Mouse (Mus musculus) spleen, adult 2 months (tissue): ENCODE results near the gene Tspan2. TPM values are rescaled to one million over a fixed set of nuclear protein-coding genes. Genes with fewer than 3 reads are reported as not detected.

Source experiments
- DNase-seq, 2 experiments: peaks; one replicate each; pipeline versions ENCODE4 v3.0.0 to v3.0.0-alpha.2; 2012 to 2021; ENCODE audit warnings: low spot score in 2 of 2, low read depth in 1 of 2
- H3K27ac ChIP-seq: fragments of 200-500 bp; 2 replicates; pipeline ENCODE4 v1.5.1; 2012; ENCODE audit warnings: low read length, inconsistent platforms; ENCODE audit not compliant: insufficient read depth
- H3K27me3 ChIP-seq: fragments of 200-500 bp; 2 replicates; pipeline ENCODE4 v1.6.1; 2012; ENCODE audit warnings: mild to moderate bottlenecking, moderate library complexity, low read length, inconsistent platforms; ENCODE audit not compliant: control insufficient read depth, insufficient read depth
- H3K36me3 ChIP-seq: fragments of 200-500 bp; 2 replicates; pipeline ENCODE4 v1.6.1; 2012; ENCODE audit warnings: mild to moderate bottlenecking, low read length, inconsistent platforms; ENCODE audit not compliant: control insufficient read depth, insufficient read depth
- H3K4me1 ChIP-seq: fragments of 200-500 bp; 2 replicates; pipeline ENCODE4 v1.6.1; 2011; ENCODE audit warnings: inconsistent platforms; ENCODE audit not compliant: control insufficient read depth, insufficient read depth, insufficient read length
- H3K4me3 ChIP-seq: fragments of 200-500 bp; 2 replicates; pipeline ENCODE4 v1.5.1; 2011; ENCODE audit warnings: mild to moderate bottlenecking, inconsistent platforms; ENCODE audit not compliant: insufficient read depth, insufficient read length; ENCODE audit errors: extremely low read depth
- CTCF ChIP-seq: fragments of 200-500 bp; IDR thresholded peaks from 2 replicates; pipeline ENCODE4 v1.5.1; 2011; ENCODE audit warnings: mild to moderate bottlenecking, inconsistent platforms; ENCODE audit not compliant: insufficient read depth, insufficient read length, insufficient replicate concordance; ENCODE audit errors: extremely low read depth
- POLR2A ChIP-seq: fragments of 200-500 bp; IDR thresholded peaks from 2 replicates; pipeline ENCODE4 v1.6.1; 2011; ENCODE audit warnings: low read depth, low read length, inconsistent platforms
- whole genome bisulfite sequencing: fragments of 180-500 bp; shearing (Covaris S2); methylation state at CpG from one replicate; pipeline ENCODE4 v1.1.7; 2018; 5-methylcytosine and 5-hydroxymethylcytosine counted together
- polyA plus RNA-seq: library from polyadenylated mRNA; depleted of rRNA; stranded (reverse); fragments of >200 nt; gene quantifications from 2 replicates; pipeline ENCODE4 v1.2.3, GENCODE M21; 2012

Tspan2 gene
- polyA plus RNA-seq, 1 experiment, result 1.5 TPM

DNA sequence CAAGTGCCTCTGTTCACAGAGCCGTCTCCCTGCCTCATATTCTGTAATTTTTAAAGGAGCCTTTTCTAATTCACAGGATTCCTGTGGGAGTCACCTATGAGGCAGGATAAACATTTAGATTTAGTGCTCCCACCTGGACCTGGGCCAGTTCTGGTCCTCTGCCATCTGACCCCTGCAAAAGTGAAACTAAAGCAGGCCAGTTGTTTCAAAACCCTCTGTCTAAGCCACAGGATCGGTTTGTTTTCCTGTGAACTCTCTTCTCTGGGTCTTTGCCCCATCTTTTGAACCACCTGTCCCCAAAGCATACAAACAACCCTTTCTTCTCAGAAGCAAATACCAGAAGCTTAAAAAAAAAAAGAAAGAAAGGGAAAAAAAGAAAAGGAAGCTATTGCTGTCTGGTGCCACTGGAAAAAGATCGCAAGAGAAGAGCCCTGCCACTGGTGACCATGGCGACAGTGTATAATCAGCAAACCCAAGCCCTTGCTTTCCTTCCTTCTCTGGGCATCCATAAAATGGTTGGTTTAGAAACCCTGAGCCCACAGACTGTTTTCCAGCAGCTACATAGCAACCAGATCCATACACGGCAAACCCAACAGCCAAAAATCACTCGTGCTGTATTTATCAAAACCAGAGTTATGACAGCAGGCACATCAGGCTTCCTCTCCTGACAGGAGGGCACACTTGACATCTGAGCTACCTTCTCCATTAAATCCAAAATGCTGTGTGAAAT is 10.3 kb upstream of the Tspan2 start:
- no peak for DNase-seq
- no peak overlapping the region; the same call in 1 of the 2 replicates for H3K27ac ChIP-seq
- H3K36me3 ChIP-seq, result no peaks in the 10 kb centered on the region
- H3K4me1 ChIP-seq, result peaks cover 14% of the 10 kb centered on the region
- no peak for TF ChIP-seq POLR2A
- TF ChIP-seq CTCF, result no peak
- no peaks in the 10 kb centered on the region for H3K27me3 ChIP-seq
- peak overlapping the region; percentile 19 for H3K4me3 ChIP-seq
- WGBS, result 7% methylated on average over 6 of the region's 6 CpGs

GRCm38 (mm10) chr3:102724798-102725459 is 9.4 kb upstream of the Tspan2 start:
- no peak overlapping the region for H3K27ac ChIP-seq
- H3K4me1 ChIP-seq, result peaks cover 14% of the 10 kb centered on the region
- TF ChIP-seq CTCF (no peak), POLR2A (no peak)
- whole genome bisulfite sequencing, result 26% methylated on average over 7 of the region's 7 CpGs
- H3K36me3 ChIP-seq, result no peaks in the 10 kb centered on the region
- no peak for DNase-seq
- no peak overlapping the region for H3K4me3 ChIP-seq
- H3K27me3 ChIP-seq, result no peaks in the 10 kb centered on the region

DNA sequence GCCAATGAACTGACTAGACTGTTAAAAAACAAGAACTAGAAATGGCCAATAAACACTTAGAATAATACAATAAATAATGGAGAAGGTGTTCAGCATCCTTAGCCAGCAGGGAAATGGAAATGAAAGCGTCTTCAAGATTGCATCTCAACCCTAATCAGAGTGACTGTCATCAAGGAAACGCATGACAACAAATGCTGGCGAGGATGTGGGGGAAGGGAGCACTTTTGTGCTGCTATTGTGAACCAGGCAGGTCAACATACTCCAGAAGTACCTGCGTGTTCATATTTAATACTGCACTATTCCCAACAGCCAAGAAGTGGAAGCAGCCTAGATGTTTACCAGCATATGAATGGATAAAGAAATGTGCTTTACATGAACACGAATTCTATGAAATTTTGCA is 4.9 kb upstream of the Tspan2 start:
- Histone ChIP-seq H3K4me1 (peaks cover 23% of the 10 kb centered on the region; the same call in 1 of the 2 replicates), H3K36me3 (no peaks in the 10 kb centered on the region), H3K27ac (no peak overlapping the region), H3K27me3 (no peaks in the 10 kb centered on the region), H3K4me3 (no peak overlapping the region)
- DNase-seq, result no peak
- TF ChIP-seq CTCF (no peak), POLR2A (no peak)
- 61% methylated on average over 5 of the region's 5 CpGs for WGBS

DNA sequence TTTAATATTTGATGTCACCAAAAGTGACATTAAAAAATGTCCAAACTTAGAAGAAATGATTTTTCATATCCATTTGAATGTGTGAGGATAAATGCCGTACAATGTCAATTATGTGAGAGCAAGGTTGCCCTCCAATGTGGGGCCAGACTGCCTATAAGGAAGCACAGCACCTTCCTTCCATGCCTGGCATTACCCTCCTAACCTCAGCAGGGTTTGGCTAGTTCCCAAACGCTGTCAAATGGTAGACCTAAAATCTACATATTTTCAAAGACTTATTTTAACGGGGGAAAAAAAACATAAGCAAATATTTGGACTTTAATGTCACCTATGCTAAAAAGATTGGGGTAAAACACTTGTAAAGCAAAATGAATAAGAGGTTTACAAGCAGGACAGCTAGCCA is 3.2 kb upstream of the Tspan2 start:
- Histone ChIP-seq H3K36me3 (no peaks in the 10 kb centered on the region), H3K27ac (no peak overlapping the region), H3K27me3 (no peaks in the 10 kb centered on the region), H3K4me3 (no peak overlapping the region), H3K4me1 (peaks cover 16% of the 10 kb centered on the region; the same call in 1 of the 2 replicates)
- DNase-seq, result no peak
- 38% methylated on average over 3 of the region's 3 CpGs for WGBS
- TF ChIP-seq POLR2A (no peak), CTCF (no peak)

DNA sequence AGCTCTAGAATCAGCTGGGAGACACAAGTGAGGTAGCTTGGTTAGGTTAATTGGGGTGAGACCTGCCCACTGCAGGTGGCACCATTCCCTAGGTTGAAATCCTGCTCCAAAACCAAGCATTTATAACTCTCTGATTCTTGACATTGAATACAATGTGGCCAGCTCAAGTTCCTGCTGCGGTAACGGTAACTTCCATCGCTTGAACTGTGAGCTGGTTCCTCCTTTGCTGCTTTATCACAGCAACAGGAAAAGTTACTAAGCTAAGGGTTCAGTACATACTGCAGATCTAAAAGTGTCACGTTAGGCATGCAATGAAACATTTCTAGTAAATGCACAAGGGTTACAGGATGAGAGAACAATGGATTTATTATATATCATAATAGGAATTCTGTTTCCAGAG is 1.7 kb upstream of the Tspan2 start:
- no peak for TF ChIP-seq CTCF
- no peak for DNase-seq
- H3K36me3 ChIP-seq, result no peaks in the 10 kb centered on the region
- peak overlapping the region; percentile 16; the same call in 1 of the 2 replicates for H3K27ac ChIP-seq
- H3K4me1 ChIP-seq, result peaks cover 16% of the 10 kb centered on the region; the same call in 1 of the 2 replicates
- no peak overlapping the region for H3K4me3 ChIP-seq
- WGBS, result 8% methylated on average over 4 of the region's 4 CpGs
- H3K27me3 ChIP-seq, result no peaks in the 10 kb centered on the region

DNA sequence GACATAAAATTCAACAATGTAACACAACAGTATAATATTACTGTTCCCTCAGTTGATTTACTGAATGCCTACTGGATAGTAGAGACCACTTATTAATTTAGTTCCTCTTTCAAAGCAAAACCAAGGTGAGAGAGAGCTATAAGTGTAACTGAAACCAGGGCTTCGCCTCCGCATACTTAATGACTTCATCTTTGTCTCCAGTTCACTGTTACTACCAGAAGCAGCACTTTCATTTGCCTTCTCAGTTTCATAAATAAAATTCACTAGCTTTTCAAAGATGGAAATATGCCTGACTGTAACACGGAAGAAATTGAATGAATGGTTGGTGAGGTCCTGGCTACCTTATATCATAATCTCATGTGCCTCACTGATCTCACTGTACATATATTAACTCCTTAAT is 1.3 kb upstream of the Tspan2 start:
- H3K27ac ChIP-seq, result peak overlapping the region; percentile 87
- H3K4me1 ChIP-seq, result peaks cover 18% of the 10 kb centered on the region; the same call in 1 of the 2 replicates
- no peaks in the 10 kb centered on the region for H3K36me3 ChIP-seq
- peak; percentile 26 to 56 for DNase-seq
- TF ChIP-seq POLR2A (no peak), CTCF (no peak)
- no peak overlapping the region for H3K4me3 ChIP-seq
- 21% methylated on average over 3 of the region's 3 CpGs for WGBS
- H3K27me3 ChIP-seq, result no peaks in the 10 kb centered on the region

- Histone ChIP-seq H3K4me1 (peaks cover 26% of the 10 kb centered on the region; the same call in 1 of the 2 replicates), H3K36me3 (no peaks in the 10 kb centered on the region), H3K27ac (peak overlapping the region; percentile 87), H3K27me3 (no peaks in the 10 kb centered on the region), H3K4me3 (peak overlapping the region; percentile 69; the same call in 1 of the 2 replicates)
- WGBS, result 51% methylated on average over 6 of the region's 6 CpGs
- TF ChIP-seq POLR2A, result no peak
- TF ChIP-seq CTCF, result no peak
- DNase-seq, result no peak
Observed at GRCm38 (mm10) chr3:102733936-102734312, 405 bp upstream of the Tspan2 start.
